Mouse (Mus musculus): ENCODE results near the gene Stkld1. TPM values are rescaled to one million over a fixed set of nuclear protein-coding genes. Genes with fewer than 3 reads are reported as not detected.

Gene Stkld1
- polyA plus RNA-seq, 1 experiment from 2014 or later: 0.14 TPM

DNA sequence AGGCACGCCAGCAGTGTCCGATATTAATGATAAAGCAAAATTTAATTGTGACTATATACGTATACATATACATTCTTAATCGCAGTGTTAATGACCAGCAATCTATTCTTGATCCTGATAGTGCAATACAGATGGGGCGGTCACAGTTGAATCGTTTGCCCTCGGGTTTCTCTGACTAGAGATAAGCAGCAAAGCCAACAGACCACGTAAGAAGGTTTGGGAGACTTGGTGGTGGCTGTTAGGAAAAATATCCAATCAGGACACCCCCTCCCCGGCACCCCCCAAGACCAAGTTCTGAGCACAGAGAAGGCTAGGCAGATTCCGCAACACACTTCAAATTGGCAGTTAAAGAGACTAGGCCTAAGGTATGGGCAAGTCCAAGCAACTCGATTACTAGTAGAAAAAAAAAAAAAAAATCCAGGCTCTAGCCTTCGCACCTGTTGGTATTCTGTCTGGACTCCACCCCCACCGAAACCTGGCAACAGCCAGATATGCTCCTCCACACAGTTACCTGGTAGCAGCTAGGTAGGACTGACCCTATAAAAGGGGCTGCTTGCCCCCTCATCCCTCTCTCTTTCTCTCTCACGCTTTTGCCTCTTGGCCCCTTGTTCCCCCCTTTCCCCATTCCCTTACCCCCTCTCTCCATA lies 31.0 kb downstream of the Stkld1 start:
- H3K36me3 ChIP-seq (ENCODE audit: control insufficient read depth, insufficient read depth, low read length): peaks cover 9% of the 10 kb centered on the region; the same call in 1 of the 2 replicates
- peak overlapping the region; percentile 75 for H3K4me2 ChIP-seq
- no peak for ATAC-seq (replicated peaks; ENCODE audit: insufficient number of reproducible peaks, low FRiP score, low TSS enrichment)
- peaks cover 14% of the 10 kb centered on the region for H3K4me1 ChIP-seq (ENCODE audit: control insufficient read depth, insufficient read depth, low read length)
- H3K9me3 ChIP-seq (replicated peaks; ENCODE audit: control insufficient read depth, low read length): no peaks in the 10 kb centered on the region
- peak overlapping the region; percentile 90 for H3K9ac ChIP-seq (ENCODE audit: low read depth, low read length)
- H3K27ac ChIP-seq (ENCODE audit: low read depth, low read length): peak overlapping the region; percentile 99
- no peaks in the 10 kb centered on the region for H3K27me3 ChIP-seq (ENCODE audit: control insufficient read depth, insufficient read depth, low read length)
- H3K4me3 ChIP-seq (ENCODE audit: low read depth, low read length): peak overlapping the region; percentile 82
- WGBS (ENCODE audit: insufficient replicate concordance): 18% methylated on average over 14 of the region's 14 CpGs

DNA sequence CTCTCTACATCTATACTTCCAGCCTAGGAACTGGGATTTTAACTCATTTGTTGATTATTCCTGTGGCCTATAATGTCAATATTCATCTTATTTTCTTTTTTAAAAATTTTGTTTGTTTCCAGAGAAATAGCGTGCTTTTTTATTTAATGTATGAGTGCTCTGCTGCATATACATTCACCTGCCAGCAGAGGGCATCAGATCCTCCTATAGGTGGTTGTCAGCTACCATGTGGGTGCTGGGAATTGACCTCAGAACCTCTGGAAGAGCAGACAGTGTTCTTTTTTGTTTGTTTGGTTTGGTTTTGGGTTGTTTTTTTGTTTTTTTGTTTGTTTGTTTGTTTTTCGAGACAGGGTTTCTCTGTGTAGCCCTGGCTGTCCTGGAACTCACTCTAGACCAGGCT lies 33.4 kb downstream of the Stkld1 start:
- peaks cover 12% of the 10 kb centered on the region for H3K4me1 ChIP-seq (ENCODE audit: control insufficient read depth, insufficient read depth, low read length)
- H3K4me2 ChIP-seq: no peak overlapping the region
- H3K4me3 ChIP-seq (ENCODE audit: low read depth, low read length): no peak overlapping the region
- H3K9me3 ChIP-seq (replicated peaks; ENCODE audit: control insufficient read depth, low read length): no peaks in the 10 kb centered on the region
- 72% methylated on average over 2 of the region's 2 CpGs for WGBS (ENCODE audit: insufficient replicate concordance)
- no peak overlapping the region for H3K27ac ChIP-seq (ENCODE audit: low read depth, low read length)
- no peak overlapping the region for H3K9ac ChIP-seq (ENCODE audit: low read depth, low read length)
- peaks cover under 1% of the 10 kb centered on the region; the same call in 1 of the 2 replicates for H3K36me3 ChIP-seq (ENCODE audit: control insufficient read depth, insufficient read depth, low read length)
- no peaks in the 10 kb centered on the region for H3K27me3 ChIP-seq (ENCODE audit: control insufficient read depth, insufficient read depth, low read length)
- no peak for ATAC-seq (replicated peaks; ENCODE audit: insufficient number of reproducible peaks, low FRiP score, low TSS enrichment)

DNA sequence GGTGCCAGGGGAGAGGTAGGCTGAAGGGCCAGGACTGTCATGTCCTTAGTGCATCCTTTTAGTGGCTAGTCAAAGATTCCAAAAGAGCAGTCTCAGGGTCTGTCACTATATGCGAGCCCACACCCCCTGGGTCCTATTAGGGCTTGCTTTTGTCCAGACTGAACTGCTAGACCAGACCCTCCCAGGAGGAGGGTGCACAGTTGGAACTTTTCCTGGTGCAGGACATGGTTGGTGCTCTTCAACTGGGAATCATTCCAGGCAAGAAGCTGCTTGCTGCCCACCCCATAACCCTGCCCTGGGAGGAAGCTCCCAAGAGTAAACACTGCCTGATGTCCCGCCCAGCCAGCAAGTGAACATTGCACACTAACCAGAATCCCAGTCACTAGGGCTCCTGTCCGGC lies 39.3 kb downstream of the Stkld1 start, which contains the start of gene Adamts13:
TSS of gene Adamts13 (plus strand) at position 301 of the 400 bp plus-strand sequence.
- ATAC-seq (replicated peaks; ENCODE audit: insufficient number of reproducible peaks, low FRiP score, low TSS enrichment): no peak
- Histone ChIP-seq H3K9me3 (replicated peaks; ENCODE audit: control insufficient read depth, low read length) (no peaks in the 10 kb centered on the region), H3K27me3 (ENCODE audit: control insufficient read depth, insufficient read depth, low read length) (no peaks in the 10 kb centered on the region), H3K4me3 (ENCODE audit: low read depth, low read length) (no peak within 1 kb of the TSS), H3K4me1 (ENCODE audit: control insufficient read depth, insufficient read depth, low read length) (no peaks in the 10 kb centered on the region), H3K36me3 (ENCODE audit: control insufficient read depth, insufficient read depth, low read length) (no peaks in the 10 kb centered on the region), H3K4me2 (no peak within 1 kb of the TSS), H3K9ac (ENCODE audit: low read depth, low read length) (no peak within 1 kb of the TSS), H3K27ac (ENCODE audit: low read depth, low read length) (no peak within 1 kb of the TSS)
- WGBS (ENCODE audit: insufficient replicate concordance): 49% methylated on average over 3 of the region's 3 CpGs

DNA sequence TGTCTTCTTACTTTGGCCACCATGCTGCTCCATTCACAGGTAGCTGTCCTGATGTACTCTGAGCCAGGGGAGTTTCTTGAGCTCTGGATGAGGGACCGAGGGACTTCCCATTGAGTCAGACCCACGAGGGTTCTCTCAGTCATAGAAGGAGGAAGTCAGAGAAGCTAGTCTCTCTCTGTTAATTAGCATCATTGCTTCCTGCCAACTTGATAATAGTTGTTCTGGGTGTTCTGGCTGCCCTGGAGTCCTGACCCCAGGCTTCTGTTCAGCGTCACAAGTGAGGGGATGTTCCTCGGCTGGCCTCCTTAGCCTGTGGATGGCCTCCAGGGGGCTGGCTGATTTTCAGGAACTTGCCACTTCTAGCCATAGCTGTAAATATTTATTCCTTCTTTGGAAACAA lies 40.1 kb downstream of the Stkld1 start:
- no peak overlapping the region for H3K27ac ChIP-seq (ENCODE audit: low read depth, low read length)
- H3K4me1 ChIP-seq (ENCODE audit: control insufficient read depth, insufficient read depth, low read length): no peaks in the 10 kb centered on the region
- no peak overlapping the region for H3K9ac ChIP-seq (ENCODE audit: low read depth, low read length)
- WGBS (ENCODE audit: insufficient replicate concordance): 39% methylated on average over 4 of the region's 4 CpGs
- H3K9me3 ChIP-seq (replicated peaks; ENCODE audit: control insufficient read depth, low read length): no peaks in the 10 kb centered on the region
- H3K27me3 ChIP-seq (ENCODE audit: control insufficient read depth, insufficient read depth, low read length): 0 out of 2 replicates have a peak, but pooled peaks cover 3% of the 10 kb centered on the region
- no peak overlapping the region for H3K4me2 ChIP-seq
- no peak for ATAC-seq (replicated peaks; ENCODE audit: insufficient number of reproducible peaks, low FRiP score, low TSS enrichment)
- H3K4me3 ChIP-seq (ENCODE audit: low read depth, low read length): no peak overlapping the region
- H3K36me3 ChIP-seq (ENCODE audit: control insufficient read depth, insufficient read depth, low read length): no peaks in the 10 kb centered on the region

DNA sequence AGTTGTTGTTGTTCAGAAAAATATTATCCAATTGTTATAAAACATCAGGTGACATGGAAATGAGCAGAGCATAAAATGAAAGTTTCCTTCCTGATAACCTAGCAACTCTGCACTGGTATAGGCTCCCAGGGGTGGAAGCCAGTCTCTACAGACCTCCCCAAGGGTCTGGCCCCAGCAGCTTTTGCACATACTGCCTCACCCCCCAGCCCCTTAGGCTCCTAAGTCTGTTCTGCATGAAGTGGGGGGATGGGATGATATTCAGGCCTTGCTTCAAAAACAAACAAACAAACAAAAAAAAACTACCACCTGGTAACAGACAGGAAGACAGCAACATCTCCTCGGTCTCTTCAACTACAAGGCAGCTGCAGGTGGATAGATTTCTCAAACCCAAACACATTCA lies 46.5 kb downstream of the Stkld1 start:
- H3K27me3 ChIP-seq (ENCODE audit: control insufficient read depth, insufficient read depth, low read length): peaks cover 6% of the 10 kb centered on the region; the same call in 1 of the 2 replicates
- H3K27ac ChIP-seq (ENCODE audit: low read depth, low read length): no peak overlapping the region
- no peak overlapping the region for H3K9ac ChIP-seq (ENCODE audit: low read depth, low read length)
- no peaks in the 10 kb centered on the region for H3K4me1 ChIP-seq (ENCODE audit: control insufficient read depth, insufficient read depth, low read length)
- no peak overlapping the region for H3K4me3 ChIP-seq (ENCODE audit: low read depth, low read length)
- no peak overlapping the region for H3K4me2 ChIP-seq
- no peaks in the 10 kb centered on the region for H3K36me3 ChIP-seq (ENCODE audit: control insufficient read depth, insufficient read depth, low read length)
- H3K9me3 ChIP-seq (replicated peaks; ENCODE audit: control insufficient read depth, low read length): no peaks in the 10 kb centered on the region
- 64% methylated on average over 1 of the region's 1 CpGs for whole genome bisulfite sequencing (ENCODE audit: insufficient replicate concordance)
- ATAC-seq (replicated peaks; ENCODE audit: insufficient number of reproducible peaks, low FRiP score, low TSS enrichment): no peak

DNA sequence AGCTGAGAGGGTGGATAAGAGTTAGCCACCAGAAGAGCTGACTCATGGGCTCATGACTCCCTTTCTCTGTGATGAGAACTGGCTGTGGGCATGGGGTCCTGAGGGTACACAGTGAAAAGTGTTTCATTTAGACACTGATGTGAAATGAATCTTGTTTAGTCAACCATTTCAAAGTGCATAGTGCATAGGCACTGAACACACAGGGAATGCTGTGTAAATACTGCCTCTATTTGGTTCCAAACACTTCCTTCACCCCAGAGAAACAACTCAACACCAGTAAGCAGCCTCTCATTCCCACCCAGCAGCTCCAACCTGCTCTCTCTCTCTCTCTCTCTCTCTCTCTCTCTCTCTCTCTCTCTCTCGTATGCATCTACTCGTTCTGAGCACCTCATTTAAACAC lies 50.3 kb downstream of the Stkld1 start:
- no peak overlapping the region for H3K9ac ChIP-seq (ENCODE audit: low read depth, low read length)
- no peak overlapping the region for H3K4me3 ChIP-seq (ENCODE audit: low read depth, low read length)
- peaks cover 3% of the 10 kb centered on the region; the same call in 1 of the 2 replicates for H3K27me3 ChIP-seq (ENCODE audit: control insufficient read depth, insufficient read depth, low read length)
- no peaks in the 10 kb centered on the region for H3K9me3 ChIP-seq (replicated peaks; ENCODE audit: control insufficient read depth, low read length)
- H3K27ac ChIP-seq (ENCODE audit: low read depth, low read length): no peak overlapping the region
- no peaks in the 10 kb centered on the region for H3K4me1 ChIP-seq (ENCODE audit: control insufficient read depth, insufficient read depth, low read length)
- 60% methylated on average over 2 of the region's 2 CpGs for WGBS (ENCODE audit: insufficient replicate concordance)
- no peak for ATAC-seq (replicated peaks; ENCODE audit: insufficient number of reproducible peaks, low FRiP score, low TSS enrichment)
- H3K4me2 ChIP-seq: no peak overlapping the region
- no peaks in the 10 kb centered on the region for H3K36me3 ChIP-seq (ENCODE audit: control insufficient read depth, insufficient read depth, low read length)

DNA sequence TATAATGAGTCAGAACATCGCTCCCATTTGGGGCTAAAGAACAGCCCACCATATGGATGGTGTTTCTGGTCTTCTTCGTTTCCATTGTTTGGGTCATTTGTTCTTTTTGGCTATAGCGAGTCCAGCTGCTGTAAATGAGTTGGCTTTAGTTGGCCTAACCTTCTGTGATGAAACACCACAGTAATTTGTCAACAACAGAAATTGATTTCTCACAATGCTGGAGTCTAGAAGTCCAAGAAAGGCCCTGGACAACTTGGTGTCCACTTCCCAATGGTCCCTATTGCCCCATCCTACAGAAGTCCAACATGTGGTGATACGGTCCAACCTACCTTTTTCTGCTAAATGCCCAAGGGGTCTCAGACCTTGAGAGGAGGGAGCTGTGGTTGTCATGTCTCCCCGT lies 50.8 kb downstream of the Stkld1 start:
- H3K4me2 ChIP-seq: no peak overlapping the region
- no peak for ATAC-seq (replicated peaks; ENCODE audit: insufficient number of reproducible peaks, low FRiP score, low TSS enrichment)
- H3K4me3 ChIP-seq (ENCODE audit: low read depth, low read length): no peak overlapping the region
- no peak overlapping the region for H3K9ac ChIP-seq (ENCODE audit: low read depth, low read length)
- no peak overlapping the region for H3K27ac ChIP-seq (ENCODE audit: low read depth, low read length)
- WGBS (ENCODE audit: insufficient replicate concordance): 77% methylated on average over 5 of the region's 5 CpGs
- H3K27me3 ChIP-seq (ENCODE audit: control insufficient read depth, insufficient read depth, low read length): peaks cover 3% of the 10 kb centered on the region; the same call in 1 of the 2 replicates
- H3K9me3 ChIP-seq (replicated peaks; ENCODE audit: control insufficient read depth, low read length): no peaks in the 10 kb centered on the region
- H3K4me1 ChIP-seq (ENCODE audit: control insufficient read depth, insufficient read depth, low read length): no peaks in the 10 kb centered on the region
- H3K36me3 ChIP-seq (ENCODE audit: control insufficient read depth, insufficient read depth, low read length): no peaks in the 10 kb centered on the region

DNA sequence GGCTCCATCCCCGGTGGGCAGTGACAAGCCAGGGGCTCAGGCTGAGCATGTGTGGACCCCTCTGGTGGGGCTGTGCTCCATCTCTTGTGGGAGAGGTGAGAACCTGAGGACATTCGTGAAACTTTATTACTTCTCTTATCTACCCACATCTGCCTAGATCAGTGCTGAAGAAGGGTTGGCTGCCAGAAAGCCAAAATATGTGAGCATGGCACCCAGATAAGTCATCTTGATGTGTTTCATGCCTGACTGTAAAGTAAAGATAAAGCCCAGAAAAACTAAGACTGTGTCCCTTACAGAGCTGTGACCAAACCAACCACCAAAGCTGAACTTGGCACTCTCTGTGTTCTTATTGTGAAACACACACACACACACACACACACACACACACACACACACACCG lies 60.1 kb downstream of the Stkld1 start:
- ATAC-seq (replicated peaks; ENCODE audit: insufficient number of reproducible peaks, low FRiP score, low TSS enrichment): no peak
- Histone ChIP-seq H3K27ac (ENCODE audit: low read depth, low read length) (no peak overlapping the region), H3K4me3 (ENCODE audit: low read depth, low read length) (no peak overlapping the region), H3K27me3 (ENCODE audit: control insufficient read depth, insufficient read depth, low read length) (no peaks in the 10 kb centered on the region), H3K9ac (ENCODE audit: low read depth, low read length) (no peak overlapping the region), H3K4me1 (ENCODE audit: control insufficient read depth, insufficient read depth, low read length) (no peaks in the 10 kb centered on the region), H3K9me3 (replicated peaks; ENCODE audit: control insufficient read depth, low read length) (no peaks in the 10 kb centered on the region), H3K4me2 (no peak overlapping the region), H3K36me3 (ENCODE audit: control insufficient read depth, insufficient read depth, low read length) (no peaks in the 10 kb centered on the region)
- 70% methylated on average over 3 of the region's 3 CpGs for WGBS (ENCODE audit: insufficient replicate concordance)

DNA sequence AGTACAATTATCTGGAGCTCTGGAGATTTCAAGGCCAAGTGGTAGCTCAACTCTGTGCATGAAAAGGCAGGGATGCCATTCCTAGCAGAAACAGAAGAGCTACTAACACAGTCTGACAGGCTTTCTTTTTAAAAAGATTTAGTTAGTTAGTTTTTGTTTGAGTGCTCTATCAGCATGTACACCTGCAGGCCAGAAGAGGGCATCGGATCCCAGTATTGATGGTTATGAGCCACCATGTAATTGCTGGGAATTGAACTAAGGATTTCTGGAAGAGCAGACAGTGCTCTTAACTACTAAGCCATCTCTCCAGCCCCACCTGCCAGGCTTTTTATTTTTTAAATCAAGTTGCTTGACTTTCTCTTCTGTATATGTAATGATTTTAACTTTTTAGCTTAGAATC lies 63.7 kb downstream of the Stkld1 start:
- no peak overlapping the region for H3K9ac ChIP-seq (ENCODE audit: low read depth, low read length)
- WGBS (ENCODE audit: insufficient replicate concordance): 89% methylated on average over 1 of the region's 1 CpGs

More for the DNA sequence above, 63.7 kb downstream of the Stkld1 start:
- no peaks in the 10 kb centered on the region for H3K9me3 ChIP-seq (replicated peaks; ENCODE audit: control insufficient read depth, low read length)
- no peaks in the 10 kb centered on the region for H3K36me3 ChIP-seq (ENCODE audit: control insufficient read depth, insufficient read depth, low read length)
- H3K27me3 ChIP-seq (ENCODE audit: control insufficient read depth, insufficient read depth, low read length): no peaks in the 10 kb centered on the region
- no peak overlapping the region for H3K4me3 ChIP-seq (ENCODE audit: low read depth, low read length)
- no peak overlapping the region for H3K4me2 ChIP-seq
- H3K27ac ChIP-seq (ENCODE audit: low read depth, low read length): no peak overlapping the region
- H3K4me1 ChIP-seq (ENCODE audit: control insufficient read depth, insufficient read depth, low read length): no peaks in the 10 kb centered on the region
- ATAC-seq (replicated peaks; ENCODE audit: insufficient number of reproducible peaks, low FRiP score, low TSS enrichment): no peak
